Mouse (Mus musculus) midbrain, embryonic 12.5 days (tissue): ENCODE data around the gene En1. TPM values are rescaled to one million over a fixed set of nuclear protein-coding genes. Genes with fewer than 3 reads are reported as not detected.

Source experiments
- ATAC-seq: fragments of 200-750 bp; cut with Nextera tagmentation; 2 replicates; pipeline ENCODE4 v1.8.0; 2017; ENCODE audit warnings: low read depth, moderate TSS enrichment, moderate library complexity; ENCODE audit not compliant: low FRiP score
- H3K27ac ChIP-seq: fragments of 300-500 bp; sonication (generic); replicated peaks from 2 replicates; pipeline ENCODE4 v1.5.1; 2016; ENCODE audit warnings: mild to moderate bottlenecking
- H3K27me3 ChIP-seq: fragments of 300-500 bp; sonication (generic); 2 replicates; pipeline ENCODE4 v1.6.1; 2016; ENCODE audit warnings: mild to moderate bottlenecking
- H3K36me3 ChIP-seq: fragments of 300-500 bp; sonication (generic); 2 replicates; pipeline ENCODE4 v1.6.1; 2016
- H3K4me1 ChIP-seq: fragments of 300-500 bp; sonication (generic); 2 replicates; pipeline ENCODE4 v1.6.1; 2016
- H3K4me2 ChIP-seq: fragments of 300-500 bp; sonication (generic); replicated peaks from 2 replicates; pipeline ENCODE4 v1.6.1; 2016; ENCODE audit warnings: mild to moderate bottlenecking, moderate library complexity
- H3K4me3 ChIP-seq: fragments of 300-500 bp; sonication (generic); 2 replicates; pipeline ENCODE4 v1.5.1; 2016; ENCODE audit warnings: mild to moderate bottlenecking
- H3K9ac ChIP-seq: fragments of 300-500 bp; sonication (generic); replicated peaks from 2 replicates; pipeline ENCODE4 v1.6.1; 2016; ENCODE audit warnings: mild to moderate bottlenecking, moderate library complexity
- H3K9me3 ChIP-seq: fragments of 300-500 bp; sonication (generic); 2 replicates; pipeline ENCODE4 v1.6.1; 2016; ENCODE audit warnings: mild to moderate bottlenecking
- WGBS: fragments of 180-500 bp; shearing (Covaris S2); methylation state at CpG from one replicate; pipeline ENCODE4 v1.1.7; 2016; 5-methylcytosine and 5-hydroxymethylcytosine counted together
- polyA plus RNA-seq: library from polyadenylated mRNA; unstranded; fragments of >200 nt; fragmentation: Nextera tagmentation; extraction: Ambion mirVana; gene quantifications from 2 replicates; pipeline ENCODE4 v1.2.1, GENCODE M21; 2016

The En1 gene
- polyA plus RNA-seq, 1 experiment from 2014 or later, result 10.3 TPM

DNA sequence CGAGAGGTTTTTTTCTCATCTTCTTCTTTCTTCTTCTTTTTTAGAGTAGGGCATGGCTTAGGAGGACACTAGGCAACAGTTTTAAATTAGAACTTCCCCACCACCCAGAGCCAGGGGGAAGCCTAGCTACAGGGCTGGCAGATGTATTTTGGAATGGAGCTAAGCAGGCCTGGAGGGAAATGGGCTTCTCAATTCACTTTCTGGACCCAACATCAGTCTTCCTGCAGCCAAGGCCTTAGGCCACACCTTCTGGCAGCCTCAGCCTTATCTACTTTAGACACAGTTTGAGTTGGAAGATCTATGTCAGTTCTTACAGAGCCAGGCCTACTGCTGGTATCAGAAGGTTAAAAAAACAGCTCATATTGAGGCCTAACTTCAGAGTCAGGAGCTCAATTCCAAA, 42.5 kb downstream of the En1 start:
- Histone ChIP-seq H3K9me3 (no peaks in the 10 kb centered on the region), H3K4me2 (peak overlapping the region; percentile 45), H3K9ac (no peak overlapping the region), H3K4me3 (no peak overlapping the region), H3K27ac (peak overlapping the region; percentile 67), H3K36me3 (no peaks in the 10 kb centered on the region), H3K27me3 (peaks cover 31% of the 10 kb centered on the region), H3K4me1 (peaks cover 19% of the 10 kb centered on the region)
- 19% methylated on average over 1 of the region's 1 CpGs for WGBS
- 0 out of 2 replicates have a peak, but pooled peaks have one; percentile 7 for ATAC-seq

DNA sequence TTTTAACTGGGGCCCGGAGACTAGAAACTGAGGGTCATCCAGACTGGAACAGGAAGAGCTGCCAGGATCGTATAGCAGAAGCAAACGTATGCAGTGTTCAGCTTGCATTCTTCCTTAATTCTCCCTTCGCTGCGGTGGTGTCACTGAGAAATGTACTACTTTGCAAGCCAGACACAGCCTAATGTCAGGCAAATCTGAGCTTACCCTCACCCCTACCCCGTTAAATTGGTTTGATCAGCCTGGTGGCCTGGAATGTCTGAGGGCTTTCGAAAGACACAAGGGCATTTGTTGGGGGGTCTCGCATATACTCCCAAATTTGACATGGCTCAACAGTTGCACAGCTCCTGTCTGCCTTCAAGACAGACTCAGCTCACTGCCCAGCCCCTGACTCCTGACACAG, 47.9 kb downstream of the En1 start:
- ATAC-seq, result no peak
- Histone ChIP-seq H3K27me3 (peaks cover 6% of the 10 kb centered on the region), H3K4me1 (no peaks in the 10 kb centered on the region; the same call in 1 of the 2 replicates), H3K27ac (no peak overlapping the region), H3K36me3 (no peaks in the 10 kb centered on the region), H3K4me2 (no peak overlapping the region), H3K9me3 (no peaks in the 10 kb centered on the region), H3K4me3 (no peak overlapping the region), H3K9ac (no peak overlapping the region)
- WGBS, result 55% methylated on average over 8 of the region's 8 CpGs

DNA sequence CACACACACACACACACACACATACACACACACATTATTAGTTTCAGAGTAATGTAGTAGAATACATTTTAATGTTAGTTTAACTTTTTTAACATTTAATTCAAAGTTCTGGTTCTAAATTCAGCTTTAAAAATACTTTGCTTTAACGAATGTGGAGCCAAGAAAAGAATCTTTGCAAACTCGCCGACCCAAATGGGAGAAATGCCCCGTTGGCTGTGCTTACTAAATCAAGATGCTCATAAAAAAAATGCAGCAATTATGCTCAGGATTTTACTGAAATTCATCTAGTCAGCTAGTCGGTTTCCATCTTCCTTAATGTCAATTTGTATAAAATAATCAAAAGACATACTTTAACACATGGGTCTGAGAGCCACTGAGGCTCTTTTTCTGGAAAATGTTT, 49.8 kb downstream of the En1 start:
- no peak overlapping the region for H3K27ac ChIP-seq
- H3K4me1 ChIP-seq, result no peaks in the 10 kb centered on the region
- H3K36me3 ChIP-seq, result no peaks in the 10 kb centered on the region
- WGBS, result 89% methylated on average over 5 of the region's 5 CpGs
- ATAC-seq, result no peak
- no peak overlapping the region for H3K4me2 ChIP-seq
- H3K9me3 ChIP-seq, result no peaks in the 10 kb centered on the region
- H3K9ac ChIP-seq, result no peak overlapping the region
- no peak overlapping the region for H3K4me3 ChIP-seq
- peaks cover 6% of the 10 kb centered on the region for H3K27me3 ChIP-seq

DNA sequence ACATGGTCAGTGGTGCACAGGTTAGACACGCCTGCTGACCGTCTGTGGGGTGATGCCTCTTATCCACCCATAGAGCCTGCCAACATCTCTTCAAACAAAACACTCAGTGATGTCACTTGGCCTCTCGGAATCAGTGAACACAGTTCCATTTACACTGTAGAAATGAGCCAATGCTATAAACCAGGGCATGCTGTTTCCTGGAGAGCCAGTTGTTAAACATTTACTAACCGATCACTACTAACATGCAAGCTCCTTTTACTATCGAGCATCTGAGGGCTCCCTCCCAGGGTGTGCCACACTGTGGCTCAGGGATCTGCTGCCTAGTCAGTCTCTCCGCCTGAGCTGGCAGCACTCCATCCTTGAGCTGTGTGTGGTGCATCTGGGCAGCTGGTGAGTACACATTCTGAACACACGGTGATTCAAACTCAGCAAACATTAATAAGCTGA, 52.8 kb downstream of the En1 start:
- no peaks in the 10 kb centered on the region for H3K4me1 ChIP-seq
- H3K9ac ChIP-seq, result no peak overlapping the region
- no peak overlapping the region for H3K4me2 ChIP-seq
- H3K27ac ChIP-seq, result no peak overlapping the region
- no peaks in the 10 kb centered on the region for H3K9me3 ChIP-seq
- no peak overlapping the region for H3K4me3 ChIP-seq
- 82% methylated on average over 7 of the region's 7 CpGs for WGBS
- H3K36me3 ChIP-seq, result no peaks in the 10 kb centered on the region
- H3K27me3 ChIP-seq, result no peaks in the 10 kb centered on the region
- peak; percentile 34; the same call in 1 of the 2 replicates for ATAC-seq

Other genes starting within 250 kb of the En1 start
- not detected in 2 replicates for gene Marco, start 97.4 kb upstream of the En1 start, polyA plus RNA-seq